Mouse (Mus musculus) brain, adult 2 months (tissue): ENCODE results near the gene Ibsp.

Experiments
- DNase-seq: peaks from one replicate; pipeline ENCODE4 v3.0.0; 2011; ENCODE audit warnings: low read depth, low spot score

The Ibsp gene

GRCm38 (mm10) chr5:104340513-104340829, 41.5 kb downstream of the Ibsp start:
- DNase-seq = no peak

GRCm38 (mm10) chr5:104342881-104343280, 43.9 kb downstream of the Ibsp start:
- no peak for DNase-seq

GRCm38 (mm10) chr5:104344526-104345240, 45.7 kb downstream of the Ibsp start:
- DNase-seq = peak; percentile 39

- DNase-seq = no peak
Measured at GRCm38 (mm10) chr5:104345241-104345630, 46.3 kb downstream of the Ibsp start.

GRCm38 (mm10) chr5:104351041-104351440, 52.1 kb downstream of the Ibsp start:
- DNase-seq = peak; percentile 55

- no peak for DNase-seq
Measured at GRCm38 (mm10) chr5:104351874-104352273, 52.9 kb downstream of the Ibsp start.

- no peak for DNase-seq
Measured at GRCm38 (mm10) chr5:104357575-104357974, 58.6 kb downstream of the Ibsp start.

GRCm38 (mm10) chr5:104358592-104358991, 59.6 kb downstream of the Ibsp start:
- peak; percentile 76 for DNase-seq

- DNase-seq = peak; percentile 37
Measured at GRCm38 (mm10) chr5:104359257-104359656, 60.3 kb downstream of the Ibsp start.
